Mouse (Mus musculus) left cerebral cortex, postnatal 36 days (tissue): Measurements from ENCODE around the gene Arhgef19. TPM values are rescaled to one million over a fixed set of nuclear protein-coding genes. Genes with fewer than 3 reads are reported as not detected.

Experiments
- DNase-seq, 2 experiments: peaks; one replicate each; pipeline ENCODE4 v3.0.0; 2021 to 2022; ENCODE audit warnings: low spot score in 2 of 2, mixed read lengths in 1 of 2
- intact Hi-C: fragments of 180-260 bp; cut with DNase I; formaldehyde crosslinking; loops from one replicate; pipeline ENCODE4 v1.15.1; 2025
- total RNA-seq, 2 experiments: library from RNA; stranded (reverse); gene quantifications; 2 replicates each; pipeline ENCODE4 v1.2.3; 2021

Arhgef19 gene
- total RNA-seq, 2 experiments from 2014 or later = 14.6 to 15.3 TPM

GRCm38 (mm10) chr4:141257440-141257839 lies 18.1 kb downstream of the Arhgef19 start:
- intact Hi-C loops = no loop called here
- DNase-seq = no peak

GRCm38 (mm10) chr4:141259413-141259812 lies 20.1 kb downstream of the Arhgef19 start:
- DNase-seq = no peak
- intact Hi-C loops = no loop called here

- intact Hi-C loops = no loop called here
- no peak for DNase-seq
These were observed 20.9 kb downstream of the Arhgef19 start for GRCm38 (mm10) chr4:141260007-141260723.

- DNase-seq = no peak
- intact Hi-C loops = no loop called here
These were observed 23.8 kb downstream of the Arhgef19 start for GRCm38 (mm10) chr4:141262906-141263637.

GRCm38 (mm10) chr4:141265979-141266637 lies 26.8 kb downstream of the Arhgef19 start:
- no peak for DNase-seq
- intact Hi-C loops = loop anchor here (5.0 kb wide), 2 partner anchors 64 to 124 kb away; no protein-coding TSS in a partner anchor

- DNase-seq = no peak
- intact Hi-C loops = loop anchor here (5.0 kb wide), 2 partner anchors 65 to 125 kb away; no protein-coding TSS in a partner anchor
These were observed 28.0 kb downstream of the Arhgef19 start for GRCm38 (mm10) chr4:141267250-141267649.

GRCm38 (mm10) chr4:141267837-141268236 lies 28.5 kb downstream of the Arhgef19 start:
- intact Hi-C loops = loop anchor here (5.0 kb wide), 2 partner anchors 66 to 126 kb away; no protein-coding TSS in a partner anchor
- peak; percentile 63 to 69 for DNase-seq

GRCm38 (mm10) chr4:141268350-141268749 lies 29.1 kb downstream of the Arhgef19 start:
- intact Hi-C loops = loop anchor here (5.0 kb wide), 2 partner anchors 66 to 126 kb away; no protein-coding TSS in a partner anchor
- DNase-seq = no peak

- DNase-seq = no peak
- intact Hi-C loops = loop anchor here (5.0 kb wide), 2 partner anchors 67 to 127 kb away; no protein-coding TSS in a partner anchor
These were observed 29.8 kb downstream of the Arhgef19 start for GRCm38 (mm10) chr4:141269080-141269479.

GRCm38 (mm10) chr4:141270201-141270940 lies 31.1 kb downstream of the Arhgef19 start:
- intact Hi-C loops = loop anchor here (5.0 kb wide), 1 partner anchor 307 kb away; no protein-coding TSS in a partner anchor

GRCm38 (mm10) chr4:141271228-141271627 lies 31.9 kb downstream of the Arhgef19 start:
- DNase-seq = no peak
- intact Hi-C loops = loop anchor here (5.0 kb wide), 1 partner anchor 306 kb away; no protein-coding TSS in a partner anchor

More at GRCm38 (mm10) chr4:141270201-141270940, 31.1 kb downstream of the Arhgef19 start:
- DNase-seq = no peak

- no peak for DNase-seq
- intact Hi-C loops = loop anchor here (5.0 kb wide), 1 partner anchor 306 kb away; no protein-coding TSS in a partner anchor
These were observed 32.4 kb downstream of the Arhgef19 start for GRCm38 (mm10) chr4:141271721-141272120.

- intact Hi-C loops = loop anchor here (1.0 to 5.0 kb wide), 2 partner anchors 90 to 304 kb away; no protein-coding TSS in a partner anchor
- DNase-seq = no peak
These were observed 33.6 kb downstream of the Arhgef19 start for GRCm38 (mm10) chr4:141272878-141273277.

- DNase-seq = peak; percentile 76 to 79
- intact Hi-C loops = loop anchor here (1.0 to 5.0 kb wide), 2 partner anchors 90 to 304 kb away; no protein-coding TSS in a partner anchor
These were observed 34.0 kb downstream of the Arhgef19 start for GRCm38 (mm10) chr4:141273296-141273695.

- intact Hi-C loops = loop anchor here (5.0 kb wide), 1 partner anchor 303 kb away; no protein-coding TSS in a partner anchor
- DNase-seq = no peak
These were observed 35.4 kb downstream of the Arhgef19 start for GRCm38 (mm10) chr4:141274485-141275341.

GRCm38 (mm10) chr4:141277157-141277556 lies 37.9 kb downstream of the Arhgef19 start:
- DNase-seq = no peak
- intact Hi-C loops = no loop called here

- intact Hi-C loops = no loop called here
- no peak for DNase-seq
These were observed 38.9 kb downstream of the Arhgef19 start for GRCm38 (mm10) chr4:141278154-141278553.

GRCm38 (mm10) chr4:141279327-141279726 lies 40.0 kb downstream of the Arhgef19 start:
- intact Hi-C loops = no loop called here
- DNase-seq = no peak
